Mouse (Mus musculus) MEL (cell line): ENCODE measurements around the gene Bscl2.

Experiments
- CHD2 ChIP-seq: IDR thresholded peaks from 2 replicates; pipeline ENCODE4 v1.6.1; 2011; ENCODE audit warnings: low read length, improper control_type of control experiment
- CTCF ChIP-seq, 3 experiments: IDR thresholded peaks in 2 of 3; conservative IDR thresholded peaks in 1 of 3; 2 replicates each; pipeline ENCODE4 v1.5.1; 2011 to 2012; ENCODE audit warnings: low read length in 3 of 3, low read depth in 2 of 3, mild to moderate bottlenecking in 2 of 3, improper control_type of control experiment in 1 of 3, inconsistent platforms in 1 of 3, mixed read lengths in 1 of 3, moderate library complexity in 1 of 3; ENCODE audit not compliant: control insufficient read depth in 1 of 3, insufficient read depth in 1 of 3, poor library complexity in 1 of 3, severe bottlenecking in 1 of 3
- EP300 ChIP-seq, 2 experiments: IDR thresholded peaks; 2 replicates each; pipeline ENCODE4 v1.6.1; 2011; ENCODE audit warnings: improper control_type of control experiment in 2 of 2, low read length in 2 of 2, low read depth in 1 of 2, mild to moderate bottlenecking in 1 of 2
- GATA1 ChIP-seq: IDR thresholded peaks from 2 replicates; pipeline ENCODE4 v1.6.1; 2011; ENCODE audit warnings: low read depth, low read length, improper control_type of control experiment
- MAFK ChIP-seq: IDR thresholded peaks from 2 replicates; pipeline ENCODE4 v1.6.1; 2011; ENCODE audit warnings: low read depth, mild to moderate bottlenecking, low read length, improper control_type of control experiment, borderline replicate concordance
- MAX ChIP-seq: IDR thresholded peaks from 2 replicates; pipeline ENCODE4 v1.6.1; 2011; ENCODE audit warnings: low read length, improper control_type of control experiment
- MXI1 ChIP-seq: IDR thresholded peaks from 2 replicates; pipeline ENCODE4 v1.6.1; 2011; ENCODE audit warnings: mild to moderate bottlenecking, low read depth, low read length, improper control_type of control experiment
- MYB ChIP-seq: IDR thresholded peaks from 2 replicates; pipeline ENCODE4 v1.6.1; 2011; ENCODE audit warnings: mild to moderate bottlenecking, low read depth, low read length, improper control_type of control experiment
- NELFE ChIP-seq: IDR thresholded peaks from 2 replicates; pipeline ENCODE4 v1.6.1; 2011; ENCODE audit warnings: low read depth, low read length, improper control_type of control experiment
- POLR2A ChIP-seq, 2 experiments: IDR thresholded peaks; 2 replicates each; pipeline ENCODE4 v1.6.1; 2011 to 2012; ENCODE audit warnings: low read length in 2 of 2, mild to moderate bottlenecking in 2 of 2, control low read depth in 1 of 2, improper control_type of control experiment in 1 of 2, low read depth in 1 of 2, moderate library complexity in 1 of 2; ENCODE audit not compliant: control insufficient read depth in 1 of 2, insufficient read depth in 1 of 2, poor library complexity in 1 of 2
- POLR2AphosphoS2 ChIP-seq: IDR thresholded peaks from 2 replicates; pipeline ENCODE4 v1.6.1; 2011; ENCODE audit warnings: low read length, improper control_type of control experiment
- TCF12 ChIP-seq: IDR thresholded peaks from 2 replicates; pipeline ENCODE4 v1.6.1; 2014; ENCODE audit warnings: low read depth, mild to moderate bottlenecking, inconsistent platforms, low read length, improper control_type of control experiment, moderate library complexity
- ZNF384 ChIP-seq: IDR thresholded peaks from 2 replicates; pipeline ENCODE4 v1.6.1; 2012; ENCODE audit warnings: low read depth, mild to moderate bottlenecking, inconsistent platforms, low read length, improper control_type of control experiment

GRCm38 (mm10) chr19:8822696-8823095, 14.6 kb upstream of the Bscl2 start:
- TF ChIP-seq CTCF (IDR thresholded peaks at IDR 0.05 in 2 of 3, conservative IDR thresholded peaks at IDR 0.05 in 1 of 3; ENCODE audit: control insufficient read depth in 1 of 3, insufficient read depth in 1 of 3, low read depth in 2 of 3, low read length in 3 of 3, poor library complexity in 1 of 3, severe bottlenecking in 1 of 3) = no peak
- TF ChIP-seq ZNF384 = no peak
- TF ChIP-seq GATA1 = no peak
- TF ChIP-seq MYB = no peak
- TF ChIP-seq POLR2A (IDR thresholded peaks at IDR 0.05; ENCODE audit: control insufficient read depth in 1 of 2, insufficient read depth in 1 of 2, low read depth in 1 of 2, low read length in 2 of 2, poor library complexity in 1 of 2) = no peak
- no peak for TF ChIP-seq MAX
- no peak for TF ChIP-seq POLR2AphosphoS2
- no peak for TF ChIP-seq CHD2
- TF ChIP-seq EP300 (IDR thresholded peaks at IDR 0.05; ENCODE audit: low read depth in 1 of 2, low read length in 2 of 2) = no peak
- no peak for TF ChIP-seq MXI1
- TF ChIP-seq MAFK = no peak
- TF ChIP-seq NELFE = no peak
- no peak for TF ChIP-seq TCF12
